In the genomic region with DNA sequence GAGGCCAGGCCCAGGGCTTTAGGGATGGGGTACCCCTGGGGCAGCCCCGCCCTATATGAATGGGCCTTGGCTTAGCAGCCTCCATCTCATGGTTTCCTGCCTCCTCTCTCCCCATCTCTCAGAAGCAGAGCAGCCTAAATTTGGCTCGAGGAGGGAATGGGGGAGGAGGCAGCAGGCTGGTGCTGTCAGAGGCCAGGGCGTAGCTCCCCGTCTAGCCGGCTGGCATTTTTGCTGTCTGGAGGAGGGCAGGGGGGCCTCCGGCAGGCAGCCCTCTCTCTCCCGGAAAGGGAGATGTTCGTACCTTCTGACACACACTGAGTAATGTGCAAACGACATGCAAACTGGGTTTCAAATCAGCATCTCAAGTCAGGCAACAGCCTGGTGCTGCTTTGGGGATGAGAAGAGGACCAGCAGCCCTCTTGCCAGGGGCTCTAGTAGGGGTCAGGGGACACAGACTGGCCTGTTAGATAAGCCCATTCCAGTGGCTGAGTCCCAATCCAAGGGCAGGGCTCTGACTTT, we compare ENCODE assay signal across 8 mouse cellular contexts. TPM values are rescaled to one million over a fixed set of nuclear protein-coding genes. Genes with fewer than 3 reads are reported as not detected.
DNase-seq lines count a peak whose midpoint lies in the region; ATAC-seq lines count a peak whose summit lies in the region.

No protein-coding gene starts in this region.

- H3K9ac ChIP-seq in heart, embryonic 13.5 days, result peak overlapping the region; percentile 92
- no peak overlapping the region for H3K9ac ChIP-seq in embryonic facial prominence, embryonic 15.5 days
- H3K9ac ChIP-seq in hindbrain, embryonic 16.5 days (ENCODE audit: low read depth, low read length), result peak overlapping the region; percentile 47
- H3K9ac ChIP-seq in midbrain, embryonic 15.5 days, result no peak overlapping the region

- peak overlapping the region; percentile 98 for H3K4me2 ChIP-seq in heart, embryonic 13.5 days
- H3K4me2 ChIP-seq in embryonic facial prominence, embryonic 15.5 days (replicated peaks), result no peak overlapping the region
- H3K4me2 ChIP-seq in hindbrain, embryonic 16.5 days (ENCODE audit: low read length), result no peak overlapping the region; the same call in 1 of the 2 replicates
- H3K4me2 ChIP-seq in midbrain, embryonic 15.5 days, result 0 out of 2 replicates have a peak overlapping the region, but pooled peaks have one; percentile 4

- H3K9me3 ChIP-seq in heart, embryonic 13.5 days, result no peaks in the 10 kb centered on the region
- no peaks in the 10 kb centered on the region for H3K9me3 ChIP-seq in embryonic facial prominence, embryonic 15.5 days (replicated peaks)
- no peaks in the 10 kb centered on the region for H3K9me3 ChIP-seq in hindbrain, embryonic 16.5 days (ENCODE audit: control insufficient read depth, low read length)
- H3K9me3 ChIP-seq in midbrain, embryonic 15.5 days, result no peaks in the 10 kb centered on the region

- H3K36me3 ChIP-seq in heart, embryonic 13.5 days, result no peaks in the 10 kb centered on the region
- no peaks in the 10 kb centered on the region for H3K36me3 ChIP-seq in embryonic facial prominence, embryonic 15.5 days
- no peaks in the 10 kb centered on the region for H3K36me3 ChIP-seq in hindbrain, embryonic 16.5 days (ENCODE audit: control insufficient read depth, insufficient read depth, low read length)
- H3K36me3 ChIP-seq in midbrain, embryonic 15.5 days (replicated peaks), result no peaks in the 10 kb centered on the region

- peak overlapping the region; percentile 96 for H3K27ac ChIP-seq in heart, embryonic 13.5 days (replicated peaks)
- H3K27ac ChIP-seq in embryonic facial prominence, embryonic 15.5 days (replicated peaks), result no peak overlapping the region
- H3K27ac ChIP-seq in hindbrain, embryonic 16.5 days (ENCODE audit: low read depth, low read length), result peak overlapping the region; percentile 79
- peak overlapping the region; percentile 97 for H3K27ac ChIP-seq in midbrain, embryonic 15.5 days

- peaks cover 71% of the 10 kb centered on the region for H3K4me1 ChIP-seq in heart, embryonic 13.5 days
- peaks cover 54% of the 10 kb centered on the region for H3K4me1 ChIP-seq in embryonic facial prominence, embryonic 15.5 days
- peaks cover 58% of the 10 kb centered on the region for H3K4me1 ChIP-seq in hindbrain, embryonic 16.5 days (ENCODE audit: control insufficient read depth, insufficient read depth, low read depth, low read length)
- peaks cover 65% of the 10 kb centered on the region for H3K4me1 ChIP-seq in midbrain, embryonic 15.5 days

- DNase-seq in heart, adult 11 months, result no peak
- DNase-seq in thymus, postnatal 25 days, result peak; percentile 67
- no peak for DNase-seq in gastrocnemius, postnatal 10 days

- WGBS in heart, embryonic 13.5 days, result 3% methylated on average over 9 of the region's 9 CpGs
- 12% methylated on average over 9 of the region's 9 CpGs for WGBS in embryonic facial prominence, embryonic 15.5 days
- 16% methylated on average over 8 of the region's 9 CpGs for WGBS in hindbrain, embryonic 16.5 days
- 25% methylated on average over 9 of the region's 9 CpGs for WGBS in midbrain, embryonic 15.5 days

- peak; percentile 33; the same call in 1 of the 2 replicates for ATAC-seq in heart, embryonic 13.5 days (ENCODE audit: extremely low read depth, insufficient number of reproducible peaks, low FRiP score, low TSS enrichment)
- ATAC-seq in activated CD4-positive, CD25-positive, alpha-beta regulatory T cell, adult 4 months, result peak; percentile 33
- ATAC-seq in embryonic facial prominence, embryonic 15.5 days (ENCODE audit: insufficient number of reproducible peaks, low FRiP score, low TSS enrichment, low read depth), result 0 out of 2 replicates have a peak, but pooled peaks have one; percentile 3
- ATAC-seq in hindbrain, embryonic 16.5 days, result no peak
- ATAC-seq in midbrain, embryonic 15.5 days (replicated peaks), result no peak

- peaks cover 8% of the 10 kb centered on the region; the same call in 1 of the 2 replicates for H3K27me3 ChIP-seq in heart, embryonic 13.5 days (replicated peaks)
- H3K27me3 ChIP-seq in embryonic facial prominence, embryonic 15.5 days, result peaks cover 11% of the 10 kb centered on the region
- H3K27me3 ChIP-seq in hindbrain, embryonic 16.5 days (replicated peaks; ENCODE audit: control insufficient read depth, insufficient read depth, low read length), result no peaks in the 10 kb centered on the region
- no peaks in the 10 kb centered on the region for H3K27me3 ChIP-seq in midbrain, embryonic 15.5 days (replicated peaks)

- peak overlapping the region; percentile 74 for H3K4me3 ChIP-seq in heart, embryonic 13.5 days
- H3K4me3 ChIP-seq in embryonic facial prominence, embryonic 15.5 days (replicated peaks), result no peak overlapping the region
- no peak overlapping the region for H3K4me3 ChIP-seq in hindbrain, embryonic 16.5 days (ENCODE audit: low read length)
- H3K4me3 ChIP-seq in midbrain, embryonic 15.5 days, result no peak overlapping the region

RNA-seq across cellular contexts. Expression of a gene that starts 1.8 kb away (rescaled TPM):
- polyA plus RNA-seq in heart, embryonic 13.5 days (2015; fragmentation: Nextera tagmentation; extraction: Ambion mirVana), result not detected in 2 replicates
- not detected for polyA plus RNA-seq in activated CD4-positive, CD25-positive, alpha-beta regulatory T cell, adult 4 months (2017; shearing (Covaris generic))
- polyA plus RNA-seq in embryonic facial prominence, embryonic 15.5 days (2015; fragmentation: Nextera tagmentation; extraction: Ambion mirVana), result not detected in 2 replicates
- not detected in 2 replicates for polyA plus RNA-seq in hindbrain, embryonic 16.5 days (2015; fragmentation: Nextera tagmentation; extraction: Ambion mirVana)
- not detected in 2 replicates for polyA plus RNA-seq in midbrain, embryonic 15.5 days (2015; fragmentation: Nextera tagmentation; extraction: Ambion mirVana)
- not detected for total RNA-seq in gastrocnemius, postnatal 10 days (2021)

RNA-seq across cellular contexts. Expression of a gene that starts 35.4 kb away (rescaled TPM):
- polyA plus RNA-seq in heart, embryonic 13.5 days (2015; fragmentation: Nextera tagmentation; extraction: Ambion mirVana), result 10.5 and 11.0 TPM in 2 replicates
- polyA plus RNA-seq in activated CD4-positive, CD25-positive, alpha-beta regulatory T cell, adult 4 months (2017; shearing (Covaris generic)), result 1 to 10 TPM; 2.7 to 3.5 TPM
- 9.4 and 10.3 TPM in 2 replicates for polyA plus RNA-seq in embryonic facial prominence, embryonic 15.5 days (2015; fragmentation: Nextera tagmentation; extraction: Ambion mirVana)
- 33.7 and 40.7 TPM in 2 replicates for polyA plus RNA-seq in hindbrain, embryonic 16.5 days (2015; fragmentation: Nextera tagmentation; extraction: Ambion mirVana)
- polyA plus RNA-seq in midbrain, embryonic 15.5 days (2015; fragmentation: Nextera tagmentation; extraction: Ambion mirVana), result 50.8 and 54.6 TPM in 2 replicates
- 1 to 10 TPM; 4.3 to 6.3 TPM for total RNA-seq in gastrocnemius, postnatal 10 days (2021)

Comparison
In these comparisons a context has a peak if more than half of its experiments do, and no peak if none do; other contexts are left out.
1. ATAC-seq: peak in heart, embryonic 13.5 days (single experiment), activated CD4-positive, CD25-positive, alpha-beta regulatory T cell, adult 4 months (single experiment) and embryonic facial prominence, embryonic 15.5 days (single experiment); none in hindbrain, embryonic 16.5 days (single experiment) and midbrain, embryonic 15.5 days (single experiment).
2. H3K4me2 ChIP-seq: peak in heart, embryonic 13.5 days (single experiment) and midbrain, embryonic 15.5 days (single experiment); none in embryonic facial prominence, embryonic 15.5 days (single experiment) and hindbrain, embryonic 16.5 days (single experiment).
3. H3K9ac ChIP-seq: peak in heart, embryonic 13.5 days (single experiment) and hindbrain, embryonic 16.5 days (single experiment); none in embryonic facial prominence, embryonic 15.5 days (single experiment) and midbrain, embryonic 15.5 days (single experiment).